Mouse (Mus musculus) cerebellum, adult 9-11 months (tissue): Measurements from ENCODE around the gene Ndrg4.
A peak's percentile ranks its signal among the peaks of the same experiment; 100 is the strongest.
"Not testable (repeated sequence)": the region's sequence is repeated elsewhere in the genome, so short reads cannot be mapped to it uniquely, and the experiment has no call there.

Experiments
- DNase-seq: peaks from one replicate; pipeline ENCODE4 v3.0.0; 2022

The Ndrg4 gene

GRCm38 (mm10) chr8:95676631-95677030 lies at the start of gene Ndrg4:
Ndrg4 (plus strand) TSS chr8:95676980.
- no peak for DNase-seq

- peak; percentile 4 for DNase-seq
These were observed 43.9 kb upstream of the Ndrg4 start for GRCm38 (mm10) chr8:95632840-95633239.

GRCm38 (mm10) chr8:95633262-95634062 lies 43.3 kb upstream of the Ndrg4 start, which contains the start of gene Gins3:
Gins3 (plus strand) TSS chr8:95633453.
- peak; percentile 92 for DNase-seq

DNA sequence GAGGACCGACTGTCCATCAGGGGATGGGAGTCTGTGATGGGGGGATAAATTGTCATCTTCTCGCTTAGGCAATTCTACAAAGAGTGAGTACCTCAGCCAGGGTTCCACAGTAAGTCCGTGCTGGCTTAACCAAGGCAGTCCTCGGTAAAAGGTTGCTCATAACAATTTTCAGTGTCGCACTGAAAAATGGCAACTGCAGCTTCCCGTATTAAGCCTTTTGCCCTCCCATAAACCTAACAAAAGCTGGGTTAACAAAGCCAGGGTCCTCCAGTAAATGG lies 42.8 kb upstream of the Ndrg4 start:
- no peak for DNase-seq

GRCm38 (mm10) chr8:95644942-95645341 lies 31.8 kb upstream of the Ndrg4 start:
- DNase-seq = no peak

- no peak for DNase-seq
These were observed 28.5 kb upstream of the Ndrg4 start for GRCm38 (mm10) chr8:95648251-95648650.

DNA sequence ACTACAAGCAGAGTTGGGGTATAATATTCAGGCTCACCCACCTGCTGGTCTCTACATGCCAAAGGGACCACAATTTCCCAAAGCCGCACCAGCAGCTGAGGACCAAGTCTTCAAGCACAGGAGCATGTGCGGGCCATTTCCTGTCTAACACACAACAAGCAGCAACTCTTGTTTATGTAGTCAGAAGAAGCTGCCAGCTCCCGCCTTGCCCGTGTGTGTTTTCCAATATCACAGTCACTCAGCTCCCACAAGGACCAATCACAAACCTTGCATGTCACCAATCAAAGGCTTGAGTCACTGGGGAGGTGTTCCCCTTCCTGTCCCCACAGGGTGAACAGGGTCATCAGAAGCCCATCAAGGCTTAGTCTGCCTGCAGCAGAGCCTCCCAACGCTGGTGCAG lies 23.4 kb upstream of the Ndrg4 start:
- DNase-seq = no peak

DNA sequence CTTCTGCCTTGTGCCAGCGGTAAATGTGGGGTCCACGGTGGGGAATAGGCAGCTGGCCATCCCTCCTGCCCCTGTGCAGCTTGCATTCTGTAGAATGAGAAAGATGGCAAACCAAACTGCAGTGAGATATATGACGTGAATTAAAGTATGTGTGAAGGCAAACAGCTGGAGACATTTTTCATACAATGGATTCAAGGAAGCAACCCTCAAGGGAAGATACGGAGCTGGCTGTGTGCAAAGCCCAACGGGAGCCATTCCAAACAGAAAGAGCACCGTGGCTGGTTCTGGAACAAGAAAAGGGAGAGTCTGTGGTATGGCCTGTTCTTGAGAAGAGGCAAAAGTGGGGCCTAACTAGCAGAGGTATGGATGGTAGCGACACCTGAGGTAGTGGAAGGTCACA lies 20.9 kb upstream of the Ndrg4 start:
- DNase-seq = no peak

GRCm38 (mm10) chr8:95656316-95657002 lies 20.3 kb upstream of the Ndrg4 start:
- DNase-seq = no peak

- DNase-seq = no peak
These were observed 19.3 kb upstream of the Ndrg4 start for GRCm38 (mm10) chr8:95657523-95657922.

- DNase-seq = no peak
These were observed 16.4 kb upstream of the Ndrg4 start for GRCm38 (mm10) chr8:95660334-95660882.

DNA sequence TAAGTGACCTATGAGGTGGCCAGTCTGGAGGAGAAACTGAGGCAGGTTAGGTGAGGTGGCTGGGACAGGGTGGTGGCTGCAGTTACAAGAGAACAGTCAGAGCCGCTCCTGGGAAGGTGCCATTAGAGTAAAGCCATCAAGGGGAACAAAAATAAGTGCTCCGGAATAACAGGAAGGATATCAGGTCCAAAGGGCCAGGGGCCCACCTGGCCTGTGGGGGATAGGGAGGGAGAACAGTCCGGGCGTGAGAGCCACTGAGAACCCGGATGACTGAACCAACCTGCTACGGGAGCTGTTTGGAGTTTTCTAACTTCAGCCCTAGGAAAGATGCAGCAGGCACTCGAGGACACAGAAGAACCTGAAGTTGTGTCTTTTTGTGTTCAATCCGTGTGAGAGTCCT lies 15.7 kb upstream of the Ndrg4 start:
- DNase-seq = no peak

GRCm38 (mm10) chr8:95661575-95661974 lies 15.2 kb upstream of the Ndrg4 start:
- no peak for DNase-seq

DNA sequence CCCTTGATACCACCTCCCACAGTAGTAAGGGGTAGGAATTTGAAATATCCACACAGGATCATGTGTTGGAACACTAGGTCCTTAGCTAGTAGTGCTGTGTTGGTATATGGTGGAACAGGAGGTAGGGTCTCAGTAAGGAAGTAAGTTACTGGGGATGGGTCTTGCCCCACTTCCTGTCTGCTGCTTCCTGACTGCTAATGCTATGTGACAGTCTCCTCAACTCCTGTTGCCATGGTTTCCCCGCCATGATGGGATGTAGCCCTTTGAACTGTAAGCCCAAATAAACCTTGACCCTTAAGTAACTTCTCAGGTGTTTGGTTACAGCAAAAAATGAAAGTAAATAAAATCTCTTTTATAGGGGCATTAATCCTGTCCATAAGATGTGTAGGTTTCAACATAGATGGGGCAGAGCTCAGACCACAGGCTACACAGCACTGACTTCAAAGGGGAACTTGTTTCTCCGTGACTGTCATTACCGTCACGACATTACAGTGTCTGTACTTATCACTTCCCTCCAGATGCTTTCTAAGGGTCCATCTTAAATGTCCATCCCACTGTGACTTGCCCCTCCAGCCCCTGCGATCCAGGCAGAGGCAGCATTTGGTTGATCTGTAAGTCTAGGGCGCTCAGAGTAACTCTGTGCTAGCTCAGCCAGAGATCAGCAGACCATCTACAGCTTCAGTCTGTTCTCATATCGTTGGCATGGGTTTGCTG lies 13.7 kb upstream of the Ndrg4 start:
- DNase-seq = no peak

- no peak for DNase-seq
These were observed 13.2 kb upstream of the Ndrg4 start for GRCm38 (mm10) chr8:95663599-95663949.

- DNase-seq = not testable (repeated sequence)
These were observed 10.8 kb upstream of the Ndrg4 start for GRCm38 (mm10) chr8:95665813-95666452.

GRCm38 (mm10) chr8:95668163-95668958 lies 8.4 kb upstream of the Ndrg4 start:
- no peak for DNase-seq

DNA sequence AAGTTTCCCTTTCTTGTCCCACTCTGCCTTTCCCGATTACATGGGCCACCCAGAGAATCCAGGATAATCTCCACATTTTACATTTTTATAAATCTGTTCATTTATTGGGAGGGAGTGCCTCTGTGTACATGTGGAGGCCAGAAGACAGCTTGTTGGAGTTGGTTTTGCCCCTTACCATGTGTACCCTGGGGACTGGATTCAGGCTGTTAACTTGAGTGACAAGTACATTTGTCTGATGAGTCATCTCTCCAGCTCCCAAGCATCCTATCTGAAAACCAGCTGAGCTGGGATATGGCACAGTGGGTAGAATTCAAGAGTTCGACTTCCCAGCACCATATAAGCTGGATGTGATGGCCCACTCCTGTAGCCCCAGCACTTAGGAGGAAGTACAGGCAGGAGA lies 6.8 kb upstream of the Ndrg4 start:
- DNase-seq = no peak

GRCm38 (mm10) chr8:95671861-95672260 lies 4.9 kb upstream of the Ndrg4 start:
- DNase-seq = no peak

- DNase-seq = no peak
These were observed 4.0 kb upstream of the Ndrg4 start for GRCm38 (mm10) chr8:95672811-95673210.

GRCm38 (mm10) chr8:95677591-95678023 lies 827 bp downstream of the Ndrg4 start:
- no peak for DNase-seq

GRCm38 (mm10) chr8:95678024-95678611 lies 1.3 kb downstream of the Ndrg4 start:
- DNase-seq = peak; percentile 28
